Mouse (Mus musculus): ENCODE data around the gene Bmpr1b.
"Not testable (repeated sequence)": the region's sequence is repeated elsewhere in the genome, so short reads cannot be mapped to it uniquely, and the experiment has no call there.

The Bmpr1b gene

DNA sequence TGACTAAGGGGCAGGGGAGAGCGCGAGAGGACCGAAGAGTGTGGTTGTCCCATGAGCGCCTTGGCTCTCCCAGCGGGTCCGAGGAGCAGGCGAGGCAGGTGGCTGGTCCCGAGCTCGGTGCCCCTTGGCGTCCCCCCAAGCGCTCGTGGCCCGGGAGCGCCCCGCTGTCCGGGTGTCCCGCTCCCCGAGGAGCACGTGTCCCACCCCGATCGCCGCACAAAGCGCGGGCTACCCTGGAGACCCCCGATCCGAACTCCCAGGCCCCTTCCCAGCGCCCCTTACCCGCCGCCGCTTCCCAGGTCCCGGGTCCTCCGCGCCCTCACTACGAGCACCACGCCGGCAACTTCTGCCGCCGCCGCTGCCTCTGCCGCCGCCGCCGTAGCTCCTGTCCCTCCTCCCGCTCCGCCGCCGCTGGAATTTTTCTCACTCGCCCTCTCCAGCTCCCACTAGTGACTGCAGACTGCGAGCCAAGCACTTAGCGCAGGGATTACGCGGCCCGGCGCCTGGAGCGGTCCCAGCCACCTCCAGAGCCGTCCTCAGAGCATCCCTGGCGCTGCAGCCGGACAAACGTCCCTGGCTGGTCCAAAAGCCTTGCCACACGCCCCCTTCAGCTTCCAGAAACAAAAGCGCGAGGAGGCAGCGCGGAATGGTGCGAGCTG, at the start of gene Bmpr1b:
TSS of gene Bmpr1b (minus strand) at position 563 of the 659 bp plus-strand sequence.
- DNase-seq (ENCODE audit: low spot score in 2 of 2): peak; percentile 52 to 70

DNA sequence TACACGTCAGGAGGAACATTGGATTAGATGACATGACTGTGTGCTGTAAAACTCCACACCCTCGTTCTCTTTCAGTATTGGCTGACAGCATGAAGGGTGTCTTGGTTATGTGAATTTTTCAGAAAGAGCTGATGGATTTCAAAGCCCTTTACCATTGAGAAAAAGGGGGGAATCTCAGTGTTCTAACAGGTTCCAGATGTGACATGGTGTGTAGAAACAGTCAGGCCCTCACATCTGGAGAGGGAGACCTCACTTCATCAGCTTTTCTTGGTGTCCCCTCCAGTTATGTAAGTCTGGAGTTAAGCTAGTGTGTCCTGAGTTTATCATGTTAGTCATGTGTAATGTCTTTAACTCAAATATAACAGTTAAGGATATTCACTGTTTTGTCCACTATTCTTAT, 43.6 kb upstream of the Bmpr1b start:
- no peak for DNase-seq (ENCODE audit: low spot score in 2 of 2)

DNA sequence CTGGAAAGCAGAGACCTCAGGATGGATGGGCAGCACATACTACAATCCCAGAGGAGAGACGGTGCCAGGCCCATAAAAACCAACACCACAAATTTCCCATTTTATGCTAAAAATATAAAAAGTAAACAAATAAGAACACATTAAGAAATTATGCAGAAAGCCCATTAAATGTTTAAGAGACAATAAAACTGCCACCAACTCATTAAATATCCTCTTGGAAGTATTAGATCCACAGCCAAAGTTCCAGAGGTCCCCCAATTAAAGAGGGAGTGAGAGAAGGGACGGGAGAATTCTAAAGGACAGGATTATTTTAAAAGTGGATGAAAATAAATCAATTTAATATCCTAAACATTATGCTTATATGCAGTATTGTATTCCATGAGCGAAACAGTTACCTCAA, 43.0 kb upstream of the Bmpr1b start:
- DNase-seq (ENCODE audit: low spot score in 2 of 2): no peak

DNA sequence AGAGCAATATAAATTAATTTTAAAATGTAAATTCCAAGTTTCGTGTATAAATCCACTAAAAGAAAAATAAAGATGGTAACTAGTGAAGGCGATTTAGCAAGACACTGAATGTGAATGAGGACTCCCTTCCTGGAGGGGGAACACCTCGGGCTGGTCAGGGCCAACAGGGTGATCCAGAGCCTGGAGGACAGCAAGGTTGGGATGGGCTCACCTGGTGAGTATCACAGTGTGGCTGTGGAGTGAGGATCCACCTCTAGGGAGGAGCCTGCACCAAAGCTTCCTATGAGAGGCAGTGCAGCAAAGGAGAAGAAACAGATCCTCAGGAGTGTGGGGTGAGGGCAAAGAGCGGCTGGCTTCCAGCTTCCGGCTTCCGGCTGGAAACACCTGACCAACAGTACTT, 40.8 kb upstream of the Bmpr1b start:
- DNase-seq (ENCODE audit: low spot score in 2 of 2): no peak

DNA sequence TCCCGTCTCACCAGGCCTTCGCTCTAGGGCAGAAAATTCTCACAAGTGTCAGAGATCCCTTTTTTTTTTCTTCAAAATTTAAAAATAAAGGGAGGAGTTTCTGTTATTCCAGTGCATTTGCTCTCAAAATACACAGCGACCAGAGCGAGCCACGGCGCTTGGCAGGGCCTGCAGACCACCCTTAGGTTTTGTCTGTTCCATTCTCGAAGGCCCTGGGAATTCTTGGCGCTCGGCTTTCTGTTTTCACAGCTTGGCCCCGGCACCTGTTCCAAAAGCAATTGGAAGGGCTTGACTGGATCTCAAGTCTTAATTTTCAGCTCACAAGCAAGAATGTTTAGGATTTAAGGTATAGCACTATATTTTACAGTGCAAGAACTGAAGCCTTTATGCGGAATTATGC, 39.8 kb upstream of the Bmpr1b start:
- DNase-seq (ENCODE audit: low spot score in 2 of 2): no peak

DNA sequence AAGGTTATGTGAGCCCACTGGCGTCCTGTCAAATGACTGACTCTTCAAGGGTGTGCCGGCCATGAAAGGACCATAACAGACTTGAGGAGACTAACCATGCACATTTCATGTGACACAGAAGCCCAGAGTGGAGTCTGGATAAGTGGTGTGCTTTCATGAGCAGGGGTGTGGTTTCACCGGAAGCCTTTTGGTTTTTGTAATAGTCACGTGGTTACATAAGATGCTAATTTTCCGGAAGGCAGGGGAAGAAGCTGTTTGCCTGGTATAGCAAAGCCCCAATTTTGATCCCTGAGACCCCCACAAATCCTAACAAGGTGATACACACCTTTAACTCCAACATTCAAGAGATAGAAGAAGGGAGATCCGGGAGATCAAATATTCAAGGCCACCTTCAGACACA, 38.3 kb upstream of the Bmpr1b start:
- DNase-seq (ENCODE audit: low spot score in 2 of 2): no peak

DNA sequence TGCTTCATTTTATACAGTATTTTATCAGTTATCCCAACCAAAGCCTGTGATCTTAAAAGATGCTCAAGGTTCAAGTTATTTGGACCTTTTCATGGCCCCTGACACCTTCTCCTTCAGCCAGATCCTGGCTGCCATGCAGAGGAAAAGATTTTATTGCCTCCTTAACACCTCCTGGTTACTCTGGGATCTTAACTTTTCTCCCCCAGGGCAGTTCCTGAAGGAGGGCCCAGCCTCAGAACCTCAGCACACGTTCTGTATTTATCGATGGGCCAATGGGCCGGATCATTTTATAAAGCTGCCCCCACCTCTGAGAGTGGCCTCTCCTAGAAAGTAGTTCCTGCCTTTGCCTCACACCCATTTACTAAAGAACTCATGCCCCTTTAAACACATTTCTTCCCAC, 37.1 kb upstream of the Bmpr1b start:
- no peak for DNase-seq (ENCODE audit: low spot score in 2 of 2)

DNA sequence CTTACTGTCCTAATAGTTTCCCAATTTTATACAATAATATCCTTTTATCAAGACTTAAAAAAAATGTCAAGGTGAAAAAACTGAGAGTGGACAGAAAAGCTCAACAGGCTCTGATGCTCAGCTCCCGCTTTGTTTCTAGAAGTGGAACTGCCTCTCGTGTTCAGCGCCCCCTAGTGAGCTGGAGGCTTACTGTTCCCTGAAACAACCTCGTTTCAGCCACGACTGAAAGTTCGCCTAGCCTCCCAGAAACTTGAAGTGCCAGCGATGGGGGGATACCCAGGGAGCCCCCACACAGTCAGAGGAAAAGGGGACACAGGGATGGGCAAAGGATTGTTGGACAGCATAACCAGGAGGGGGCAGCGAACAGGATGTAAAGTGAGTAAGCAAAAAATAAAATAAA, 26.9 kb upstream of the Bmpr1b start:
- DNase-seq (ENCODE audit: low spot score in 2 of 2): no peak

DNA sequence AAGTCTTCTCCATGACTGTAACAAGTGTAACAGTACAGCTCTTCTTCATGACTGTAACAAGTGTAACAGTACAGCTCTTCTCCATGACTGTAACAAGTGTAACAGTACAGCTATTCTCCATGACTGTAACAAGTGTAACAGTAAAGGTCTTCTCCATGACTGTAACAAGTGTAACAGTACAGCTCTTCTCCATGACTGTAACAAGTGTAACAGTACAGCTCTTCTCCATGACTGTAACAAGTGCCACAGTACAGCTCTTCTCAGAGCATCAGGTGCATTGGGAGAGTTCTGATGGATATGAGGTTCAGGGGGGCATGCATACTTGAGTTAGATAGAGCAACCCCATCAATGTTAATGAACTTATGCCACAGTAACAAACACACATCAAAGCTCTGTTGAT, 22.4 kb upstream of the Bmpr1b start:
- DNase-seq (ENCODE audit: low spot score in 2 of 2): not testable (repeated sequence)

DNA sequence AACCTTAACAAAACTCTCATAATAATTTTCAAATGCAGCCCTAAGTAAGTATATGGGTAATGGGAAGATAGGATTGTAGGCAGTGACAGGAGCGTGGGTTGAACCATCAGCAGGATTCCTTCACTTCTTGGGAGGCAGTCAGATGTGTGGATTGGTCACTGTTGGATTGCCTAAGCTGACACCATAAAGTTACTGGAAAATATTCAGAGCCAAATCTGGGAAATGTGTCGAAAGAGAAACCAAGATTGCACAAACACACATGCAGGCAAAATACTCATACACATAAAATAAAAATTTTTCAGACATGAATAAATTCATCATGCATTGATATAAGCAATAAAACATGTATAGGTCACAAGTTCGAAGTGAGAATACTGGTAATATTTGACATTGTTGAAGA, 17.3 kb upstream of the Bmpr1b start:
- DNase-seq (ENCODE audit: low spot score in 2 of 2): no peak

DNA sequence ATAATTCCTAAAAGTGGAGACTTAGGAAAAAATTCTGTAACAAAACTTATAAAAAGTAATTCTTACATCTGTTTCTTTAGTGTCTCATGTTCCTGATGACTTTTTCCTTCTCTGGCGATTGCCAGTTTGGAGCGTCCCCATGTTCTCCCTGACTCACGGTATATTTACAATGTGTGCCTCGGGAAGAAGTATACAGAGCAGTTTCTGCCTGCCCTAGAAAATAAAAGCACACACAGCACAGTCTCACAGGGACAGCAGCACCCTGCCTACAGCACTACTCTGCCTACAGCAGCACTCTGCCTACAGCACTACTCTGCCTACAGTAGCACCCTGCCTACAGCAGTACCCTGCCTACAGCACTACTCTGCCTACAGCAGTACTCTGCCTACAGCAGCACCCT, 4.8 kb upstream of the Bmpr1b start:
- peak; percentile 7 to 53 for DNase-seq (ENCODE audit: low spot score in 2 of 2)

DNA sequence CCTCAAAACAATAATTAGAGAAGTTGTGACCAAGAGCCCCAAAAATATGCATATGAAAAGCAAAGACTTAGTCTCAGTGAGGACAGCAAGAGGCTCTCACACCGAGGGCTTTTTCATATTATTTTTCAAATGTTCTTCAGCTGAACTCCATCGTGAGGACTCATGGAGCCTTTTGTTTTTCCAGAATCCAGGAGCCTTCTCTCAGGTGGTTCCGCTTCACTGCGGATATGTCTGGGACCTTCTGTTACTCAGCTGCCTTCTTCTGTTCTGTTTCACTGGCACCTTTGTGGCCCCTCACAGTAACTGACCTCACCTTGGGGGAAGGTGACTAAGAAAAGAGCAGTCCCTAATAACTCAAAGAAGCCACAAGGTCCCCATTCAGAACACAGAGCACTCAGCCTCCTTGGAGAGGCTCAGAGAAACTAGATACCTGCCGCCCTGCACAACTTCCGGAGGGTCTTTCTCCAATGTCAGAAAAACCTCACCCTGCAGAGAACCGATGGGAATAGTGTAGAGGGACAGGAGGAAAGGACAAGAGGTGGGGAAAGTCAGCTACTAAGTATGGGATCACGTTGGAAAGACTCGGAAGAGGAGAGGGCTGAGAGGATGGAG, 868 bp downstream of the Bmpr1b start:
- DNase-seq (ENCODE audit: low spot score in 2 of 2): no peak

DNA sequence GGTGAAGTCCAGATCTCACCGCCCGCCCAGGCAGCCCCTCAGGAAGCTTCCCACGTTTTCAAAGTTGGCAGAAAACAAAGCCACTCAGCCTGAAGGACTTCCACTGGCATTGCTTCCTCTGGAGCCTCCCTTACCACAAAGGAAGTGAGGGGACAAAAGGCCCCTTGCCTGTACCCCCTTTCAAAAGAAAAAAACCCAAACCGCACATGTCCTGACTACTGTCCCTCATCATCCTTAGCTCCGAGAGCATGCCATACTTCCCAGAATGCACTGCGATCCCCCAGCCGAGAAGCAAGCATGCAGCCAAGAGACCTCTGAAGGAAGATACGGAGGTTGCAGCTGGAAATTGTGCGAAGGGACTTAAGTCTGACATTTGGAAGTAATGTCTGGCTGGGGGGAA, 4.2 kb downstream of the Bmpr1b start:
- DNase-seq (ENCODE audit: low spot score in 2 of 2): no peak

DNA sequence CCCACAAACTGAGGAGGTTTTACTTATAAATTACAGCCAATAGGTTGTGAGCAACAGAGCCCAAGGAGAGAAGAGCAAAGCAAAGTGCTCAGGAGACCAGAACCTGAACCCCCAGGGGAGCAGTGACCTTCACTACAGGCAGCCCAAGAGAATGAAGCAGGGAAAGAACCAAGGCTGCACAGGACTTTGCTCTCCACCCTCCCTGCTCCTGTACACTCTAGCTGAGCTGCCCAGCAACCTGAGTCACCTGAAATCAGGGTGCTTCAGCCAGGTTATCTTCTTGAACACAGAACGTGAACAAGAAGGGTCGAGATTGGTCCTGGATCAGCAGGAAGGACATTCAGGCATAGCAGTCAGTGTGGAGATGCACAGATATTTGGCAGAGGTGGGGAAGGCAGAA, 5.3 kb downstream of the Bmpr1b start:
- DNase-seq (ENCODE audit: low spot score in 2 of 2): no peak

DNA sequence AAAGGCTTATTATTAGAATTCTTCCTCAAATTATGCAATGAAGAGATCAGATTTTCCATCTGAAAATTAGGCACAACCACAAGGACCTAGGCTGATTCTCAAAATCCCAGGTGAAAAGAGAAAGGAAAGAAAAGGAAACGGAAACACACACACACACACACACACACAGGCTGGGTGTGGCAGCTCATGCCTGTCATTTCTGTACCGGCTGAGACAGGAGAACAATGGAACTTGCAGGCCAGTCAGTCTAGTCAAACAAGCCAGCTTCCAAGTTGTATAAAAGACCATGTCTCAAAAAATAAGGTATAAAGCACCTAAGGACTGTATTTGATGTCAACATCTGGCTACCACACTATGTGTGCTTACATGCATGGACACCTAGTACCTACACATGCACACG, 7.8 kb downstream of the Bmpr1b start:
- DNase-seq (ENCODE audit: low spot score in 2 of 2): no peak

DNA sequence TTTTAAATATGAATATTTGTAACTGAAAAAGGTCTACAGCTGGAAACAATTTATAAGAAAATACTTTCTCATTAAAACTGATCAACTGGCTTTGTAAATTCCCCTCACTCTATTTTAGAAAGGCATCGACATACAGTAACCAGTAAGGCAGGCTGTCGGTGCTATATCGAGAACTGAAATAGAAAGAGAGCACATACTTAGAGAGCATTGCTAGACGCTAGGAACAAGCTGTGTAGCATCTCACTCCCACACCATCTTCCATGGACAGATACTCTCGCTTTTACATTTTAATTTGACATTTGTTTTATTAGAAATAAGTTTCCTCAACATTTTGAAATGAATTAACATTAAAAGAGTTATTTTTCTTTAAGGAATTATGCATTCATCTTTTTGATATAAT, 17.2 kb downstream of the Bmpr1b start:
- DNase-seq (ENCODE audit: low spot score in 2 of 2): no peak

DNA sequence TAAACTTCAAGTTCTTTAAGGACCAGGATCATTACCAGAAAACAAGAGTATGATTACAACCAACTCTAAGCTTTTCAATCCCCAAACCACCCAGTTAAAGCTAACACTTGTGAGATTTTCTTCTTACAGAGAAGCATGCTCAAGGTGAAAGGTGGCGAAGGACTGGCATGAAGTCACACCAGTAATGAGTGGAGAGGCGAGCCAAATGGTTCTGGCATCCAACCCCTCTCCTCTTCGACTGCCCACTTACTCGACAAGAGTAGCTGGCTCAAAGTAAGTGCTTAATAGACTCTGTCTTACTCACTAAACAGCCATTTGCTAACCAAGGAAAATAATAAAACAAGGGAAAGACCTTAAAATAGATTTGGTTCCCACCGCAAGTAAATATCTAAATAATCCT, 30.4 kb downstream of the Bmpr1b start:
- no peak for DNase-seq (ENCODE audit: low spot score in 2 of 2)

DNA sequence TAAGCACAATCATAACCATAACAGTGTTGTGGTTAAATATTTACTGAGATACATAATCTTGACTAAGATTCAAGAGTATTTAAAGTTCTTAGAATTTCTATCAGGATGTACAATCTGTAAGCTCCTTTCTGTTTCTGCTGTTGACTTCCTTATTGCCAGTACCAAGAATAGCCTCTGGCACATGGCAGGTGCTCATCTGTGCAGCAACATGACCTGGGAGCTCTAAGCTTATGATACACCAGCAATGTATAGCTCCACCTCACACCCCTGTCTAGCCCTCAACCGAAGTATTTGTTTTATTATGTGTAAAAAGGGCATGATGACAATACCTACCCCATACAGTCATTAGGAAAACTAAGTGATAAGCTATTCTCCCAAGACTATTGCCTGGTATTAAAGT, 42.8 kb downstream of the Bmpr1b start:
- no peak for DNase-seq (ENCODE audit: low spot score in 2 of 2)

DNA sequence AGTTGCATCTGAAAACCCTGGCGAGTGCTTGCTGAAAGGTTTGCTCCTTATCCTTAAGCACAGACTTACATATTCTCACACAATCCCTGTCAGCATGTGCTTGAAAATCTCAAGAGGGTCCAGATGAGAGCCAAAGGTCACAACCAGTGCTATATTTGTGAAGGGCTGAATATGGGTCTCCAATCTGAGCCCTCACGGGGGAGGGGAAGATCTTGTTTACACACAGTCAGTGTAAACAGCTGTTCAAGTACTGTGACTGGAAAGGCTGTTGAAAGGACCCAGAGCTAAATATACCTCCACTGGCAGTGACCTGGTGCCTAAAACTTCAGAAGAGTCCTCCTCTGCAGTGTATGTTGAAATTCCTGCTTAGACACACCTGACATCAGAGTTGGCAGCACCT, 43.7 kb downstream of the Bmpr1b start:
- no peak for DNase-seq (ENCODE audit: low spot score in 2 of 2)

DNA sequence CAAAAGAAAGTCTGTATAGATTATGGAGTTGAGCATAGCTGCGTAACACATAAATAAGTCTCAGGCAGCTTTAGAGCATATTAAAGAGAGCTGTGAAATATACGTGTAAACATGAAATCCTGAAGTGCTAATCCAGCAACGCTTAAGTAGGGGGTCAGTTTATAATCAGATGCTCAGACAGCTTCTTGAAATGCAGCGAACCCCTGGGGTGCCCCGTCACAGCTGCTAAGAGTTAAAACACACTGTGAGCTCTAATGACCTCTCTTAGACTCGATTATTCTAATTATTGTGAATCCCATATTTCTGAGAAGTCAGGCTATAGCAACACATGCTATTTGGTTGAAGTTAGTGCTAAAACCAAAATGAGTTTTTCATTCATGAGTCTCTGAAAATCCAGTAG, 45.0 kb downstream of the Bmpr1b start:
- DNase-seq (ENCODE audit: low spot score in 2 of 2): no peak

DNA sequence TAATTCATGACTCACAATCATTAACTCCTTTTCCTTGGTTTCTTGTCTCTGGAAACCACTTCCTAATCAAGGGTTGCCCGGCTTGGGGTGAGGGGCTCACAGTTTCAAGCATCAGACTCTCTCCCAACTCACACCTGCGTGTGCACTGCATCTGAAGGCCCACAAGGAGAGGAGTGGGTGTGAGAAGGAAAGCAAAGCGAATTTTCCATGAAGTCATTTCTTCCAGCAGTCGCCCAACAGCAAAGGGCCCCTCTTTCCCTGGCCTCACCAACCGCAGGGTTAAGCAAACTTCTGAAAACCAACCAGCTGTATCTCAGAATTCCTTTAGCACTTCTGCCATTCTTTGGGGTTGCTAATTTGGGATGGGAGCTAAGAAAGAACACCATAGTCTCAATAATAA, 46.8 kb downstream of the Bmpr1b start:
- DNase-seq (ENCODE audit: low spot score in 2 of 2): no peak

DNA sequence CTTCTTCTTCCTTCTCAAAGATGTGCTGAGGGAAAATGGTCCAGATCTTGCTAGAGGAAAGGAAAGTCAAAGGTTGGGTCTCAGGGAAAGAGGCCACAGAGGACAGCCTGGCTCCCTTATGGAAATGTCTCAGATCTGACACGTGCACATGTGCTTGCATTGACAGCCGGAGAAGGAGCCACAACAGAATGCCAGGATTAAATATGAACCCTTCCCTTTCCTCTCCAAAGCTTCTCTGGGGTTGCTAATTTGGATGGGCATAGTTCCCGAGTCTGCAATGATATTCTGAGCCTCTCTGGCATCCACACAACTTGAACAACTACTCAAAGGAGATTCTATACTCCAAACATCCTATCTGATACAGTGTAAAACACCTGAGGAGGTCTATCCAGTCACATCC, 48.4 kb downstream of the Bmpr1b start:
- no peak for DNase-seq (ENCODE audit: low spot score in 2 of 2)

DNA sequence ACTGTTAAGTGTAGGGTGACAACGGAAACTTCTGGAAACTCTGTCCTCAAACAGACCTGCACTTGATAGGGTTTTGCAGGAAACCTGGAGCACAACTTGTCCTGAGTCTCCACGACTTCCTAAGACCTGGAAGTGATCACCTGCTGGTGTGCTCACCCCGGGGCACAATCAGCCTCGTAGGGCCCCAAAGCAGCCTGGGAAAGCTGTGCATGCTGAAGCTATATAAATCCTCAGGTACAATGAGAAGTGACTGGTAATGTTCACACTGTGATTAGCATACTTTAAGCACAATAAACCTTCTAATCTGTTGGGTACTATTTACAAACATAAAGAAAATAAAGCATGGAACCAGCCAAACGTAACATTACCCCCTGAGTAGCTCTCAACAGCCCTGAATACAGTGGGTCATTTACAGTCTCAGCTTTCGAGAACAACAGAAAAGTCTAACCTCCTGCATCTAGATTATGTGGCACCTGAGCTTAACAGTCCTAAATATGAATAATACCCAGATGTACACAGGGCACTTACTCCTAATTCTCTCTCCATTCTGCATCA, 54.4 kb downstream of the Bmpr1b start:
- no peak for DNase-seq (ENCODE audit: low spot score in 2 of 2)

DNA sequence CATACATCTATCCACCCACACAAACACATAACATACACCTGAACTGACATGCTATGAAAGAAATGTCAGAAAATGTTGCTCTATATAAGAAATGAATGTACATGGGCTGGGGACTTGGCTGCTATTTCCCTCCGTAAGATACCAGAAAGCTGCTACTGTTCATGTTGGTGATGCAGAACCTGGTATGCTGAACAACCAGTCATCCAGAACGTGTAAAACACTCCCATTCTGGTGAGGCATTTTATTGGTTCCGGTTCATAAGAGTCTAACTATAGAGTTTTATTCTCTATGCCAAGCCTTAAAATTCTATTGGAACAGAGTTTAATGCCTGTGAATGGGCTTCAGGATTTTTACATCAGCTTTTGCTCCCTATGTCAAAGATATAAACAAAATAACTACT, 55.0 kb downstream of the Bmpr1b start:
- no peak for DNase-seq (ENCODE audit: low spot score in 2 of 2)
